Mouse (Mus musculus) ZHBTc4 (cell line): Measurements from ENCODE around the gene Slc39a8.

Experiments
- DNase-seq: peaks from one replicate; pipeline ENCODE4 v3.0.0-alpha.2; 2011; ENCODE audit warnings: low read depth, low spot score

Slc39a8 gene

DNA sequence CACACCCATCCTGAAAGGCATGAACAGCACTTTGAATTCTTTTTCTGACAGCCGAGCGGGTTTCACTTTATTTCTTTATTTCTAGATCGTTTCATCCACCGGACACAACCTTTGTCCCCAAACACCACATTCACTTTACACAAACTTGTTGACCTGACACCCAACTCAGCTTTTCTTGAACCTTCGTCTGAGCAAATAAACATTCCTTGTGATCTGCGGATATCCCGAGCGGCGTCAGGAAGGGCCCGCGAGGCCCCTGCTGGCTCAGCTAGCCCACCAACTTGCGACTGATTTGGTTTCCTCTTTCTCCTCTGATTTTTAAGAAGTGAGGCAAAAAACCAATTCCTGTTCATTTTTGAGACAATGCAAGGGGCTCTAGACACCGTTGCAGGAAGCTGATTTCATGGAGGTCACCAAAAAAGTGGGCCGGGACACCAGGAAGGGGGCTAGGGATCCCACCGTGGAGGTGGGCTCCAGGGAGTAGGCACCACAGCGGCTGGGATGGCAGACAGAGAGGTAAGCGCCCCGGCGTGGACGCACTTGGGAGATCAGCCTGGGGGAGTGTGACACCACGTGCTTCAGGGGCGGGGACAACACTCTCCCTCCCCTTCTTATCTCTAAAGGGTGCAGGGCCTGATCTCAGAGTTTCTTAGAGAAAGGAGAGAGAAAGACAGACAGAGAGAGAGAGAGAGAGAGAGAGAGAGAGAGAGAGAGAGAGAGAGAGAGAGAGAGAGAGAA, at the start of gene Slc39a8:
Gene Slc39a8, plus strand, starts transcription at position 264 of the 738 bp plus-strand sequence.
- DNase-seq = peak; percentile 82

- DNase-seq = no peak
Observed at GRCm38 (mm10) chr3:135785065-135785464, 40.0 kb upstream of the Slc39a8 start.

- DNase-seq = no peak
Observed at GRCm38 (mm10) chr3:135796117-135796516, 29.0 kb upstream of the Slc39a8 start.

DNA sequence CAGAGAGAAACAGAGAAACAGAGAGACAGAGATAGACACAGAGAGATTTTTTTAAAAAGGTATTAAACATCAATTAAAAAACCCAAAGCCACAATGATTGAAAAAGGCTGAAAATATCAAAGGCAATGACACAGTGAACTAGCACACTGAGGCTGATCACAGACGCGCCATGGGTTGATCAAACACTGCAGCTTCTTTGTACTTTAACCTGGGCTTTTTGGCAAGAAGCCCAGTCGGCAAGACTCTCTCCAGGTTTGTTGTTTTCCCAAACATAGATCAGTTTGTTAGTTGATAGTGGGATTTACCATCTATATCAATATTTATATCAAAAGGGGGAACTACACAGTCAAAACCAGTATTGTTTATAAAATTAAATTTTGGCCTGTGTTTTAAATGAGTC, 26.8 kb upstream of the Slc39a8 start:
- no peak for DNase-seq

DNA sequence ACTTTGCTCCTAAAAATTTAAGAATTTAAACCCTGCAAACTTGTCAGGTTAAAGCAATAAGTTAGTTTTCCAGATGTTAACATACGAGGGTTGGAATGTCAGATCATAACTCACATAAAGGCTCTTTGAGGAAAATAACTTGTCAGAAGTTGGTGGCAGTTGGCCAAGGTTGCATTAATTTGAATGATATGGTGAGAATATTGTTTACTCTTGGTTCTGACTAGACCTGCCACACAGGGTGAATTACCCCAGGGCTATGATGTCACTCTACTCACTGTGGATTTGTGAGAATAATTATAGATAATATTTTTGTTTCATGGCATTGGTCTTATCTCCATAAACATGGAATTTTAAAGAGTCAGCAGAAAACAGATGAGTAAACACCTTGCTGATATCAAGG, 26.4 kb upstream of the Slc39a8 start:
- no peak for DNase-seq

DNA sequence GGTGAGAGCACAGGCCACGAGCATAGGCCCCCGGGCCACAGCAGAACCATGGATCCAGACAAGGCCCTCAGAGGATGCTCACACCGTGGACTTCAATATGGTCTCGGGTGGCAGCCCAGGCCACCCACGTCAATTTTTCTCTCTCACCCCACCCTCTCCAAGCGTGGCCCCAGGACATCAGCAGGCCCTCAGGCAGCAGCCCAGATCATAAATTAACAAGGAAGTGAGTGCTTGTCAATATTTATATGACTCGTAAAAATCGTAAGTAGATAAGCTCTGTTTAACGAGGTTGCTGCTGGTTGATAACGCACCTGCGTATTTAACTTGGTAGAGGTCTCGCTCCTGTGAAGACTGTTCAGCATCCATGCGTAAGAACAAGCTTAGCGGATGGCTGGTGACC, 10.4 kb upstream of the Slc39a8 start:
- DNase-seq = no peak

GRCm38 (mm10) chr3:135815973-135816727, 8.9 kb upstream of the Slc39a8 start:
- no peak for DNase-seq

DNA sequence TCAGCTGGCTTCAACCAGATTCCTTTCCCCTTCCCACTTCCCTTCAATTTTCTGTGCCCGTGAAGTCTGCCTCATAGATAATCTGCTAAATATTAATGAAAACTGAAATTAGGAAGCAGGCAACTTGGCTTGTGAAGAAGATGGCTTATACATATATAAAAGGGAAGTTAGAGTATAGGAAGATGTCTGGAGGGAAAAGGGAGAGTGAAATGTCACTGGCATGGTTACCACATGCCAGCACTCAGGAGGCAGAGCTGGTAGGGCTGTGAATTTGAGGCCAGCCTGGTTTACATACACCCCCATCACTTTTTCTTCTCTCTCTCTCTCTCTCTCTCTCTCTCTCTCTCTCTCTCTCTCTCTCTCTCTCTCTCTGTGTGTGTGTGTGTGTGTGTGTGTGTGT, 8.0 kb upstream of the Slc39a8 start:
- DNase-seq = no peak

DNA sequence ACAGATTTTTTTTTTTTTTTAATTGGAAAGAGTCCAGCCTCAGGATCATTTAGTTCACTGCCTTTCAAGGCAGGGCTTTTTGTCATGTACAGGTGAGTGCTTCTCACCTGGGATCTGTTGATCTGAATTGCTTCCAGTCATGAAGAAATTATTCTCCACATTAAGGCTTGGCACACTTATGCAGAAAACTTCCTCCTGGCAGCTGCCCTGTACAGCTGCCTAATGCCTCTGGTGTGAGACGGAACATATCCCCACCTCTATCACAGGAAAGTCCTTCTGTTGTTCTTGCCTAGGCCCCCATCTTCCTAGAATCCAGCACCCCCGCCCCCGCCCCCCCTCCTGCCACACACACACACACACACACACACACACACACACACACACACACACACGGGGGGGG, 643 bp upstream of the Slc39a8 start:
- DNase-seq = no peak

- DNase-seq = peak; percentile 56
Observed at GRCm38 (mm10) chr3:135825754-135826683, 940 bp downstream of the Slc39a8 start.

- no peak for DNase-seq
Observed at GRCm38 (mm10) chr3:135826684-135827249, 1.7 kb downstream of the Slc39a8 start.

DNA sequence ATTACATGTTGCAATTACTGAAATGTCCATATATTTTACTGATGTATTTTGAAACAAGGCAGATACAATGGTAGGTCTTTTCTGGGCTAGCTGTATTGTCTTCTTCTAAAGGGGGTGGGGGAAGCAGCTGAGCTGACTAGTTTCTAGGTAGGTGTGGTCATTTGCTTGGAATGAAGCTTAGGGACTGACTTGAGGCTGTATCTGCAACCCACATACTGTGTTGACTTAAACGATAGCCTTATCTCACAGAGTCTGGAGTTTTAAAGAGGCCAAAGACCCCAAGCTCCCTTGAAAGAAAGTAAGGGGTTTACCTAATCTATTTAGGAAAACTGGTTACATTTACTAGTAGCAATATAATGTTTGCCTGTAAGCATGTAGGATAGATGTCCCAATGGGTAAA, 2.9 kb downstream of the Slc39a8 start:
- no peak for DNase-seq

DNA sequence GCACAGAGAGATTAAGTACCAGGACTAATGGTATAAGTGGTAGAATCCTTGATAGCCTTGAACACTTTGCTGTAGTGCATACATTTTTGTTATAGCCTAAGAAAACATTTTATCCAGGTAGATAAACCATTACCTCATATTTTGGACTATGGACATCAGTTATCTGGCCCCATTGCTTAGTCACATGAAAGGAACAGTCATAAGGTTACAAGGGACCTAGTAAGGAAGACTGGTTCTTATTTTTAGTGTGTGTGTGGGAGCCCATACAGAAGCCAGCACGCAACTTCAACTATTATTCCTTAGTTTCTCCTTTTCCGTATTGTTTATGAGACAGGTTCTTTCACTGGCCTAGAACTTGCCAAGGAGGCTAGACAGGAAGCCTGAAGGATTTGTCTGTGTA, 7.4 kb downstream of the Slc39a8 start:
- no peak for DNase-seq

DNA sequence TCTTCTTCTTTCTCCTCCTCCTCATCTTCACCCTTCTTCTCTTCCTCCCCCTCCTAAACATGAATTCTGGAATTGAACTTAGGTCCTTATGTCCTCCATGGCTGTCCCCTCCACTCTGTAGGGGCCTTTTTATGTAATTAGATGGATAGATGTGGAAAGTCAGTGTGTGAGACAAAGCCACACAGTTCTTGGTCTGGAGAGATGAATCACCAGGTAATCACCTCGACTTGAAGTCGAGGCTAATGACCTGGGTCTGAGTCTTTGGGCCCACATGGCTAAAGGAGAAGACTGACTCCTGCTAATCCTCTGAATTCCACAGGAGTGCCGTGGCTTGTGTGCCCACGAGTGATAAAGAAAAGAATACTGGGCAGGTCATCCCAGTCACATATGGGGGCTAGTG, 7.8 kb downstream of the Slc39a8 start:
- no peak for DNase-seq

GRCm38 (mm10) chr3:135834988-135835387, 9.9 kb downstream of the Slc39a8 start:
- no peak for DNase-seq

DNA sequence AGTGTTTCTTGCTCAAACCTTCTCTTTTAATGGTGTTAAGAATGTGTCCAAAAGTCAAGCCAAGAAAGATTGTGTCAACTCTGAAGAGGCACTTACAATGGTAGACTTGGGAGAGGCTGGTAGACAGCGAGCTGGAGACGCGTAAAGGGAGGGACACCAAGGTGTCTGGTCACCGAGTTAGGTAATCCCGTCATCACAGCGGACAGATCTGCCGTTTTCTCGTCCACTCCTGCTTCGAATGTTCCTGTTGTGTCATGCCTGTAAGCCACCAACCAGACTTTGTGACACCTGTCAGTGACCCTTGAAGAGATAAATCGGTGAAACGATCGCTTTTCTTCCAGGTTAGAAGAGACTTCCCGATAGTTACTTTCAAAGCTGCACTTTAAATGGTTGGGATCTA, 14.5 kb downstream of the Slc39a8 start:
- no peak for DNase-seq

- DNase-seq = no peak
Observed at GRCm38 (mm10) chr3:135840185-135840584, 15.1 kb downstream of the Slc39a8 start.

DNA sequence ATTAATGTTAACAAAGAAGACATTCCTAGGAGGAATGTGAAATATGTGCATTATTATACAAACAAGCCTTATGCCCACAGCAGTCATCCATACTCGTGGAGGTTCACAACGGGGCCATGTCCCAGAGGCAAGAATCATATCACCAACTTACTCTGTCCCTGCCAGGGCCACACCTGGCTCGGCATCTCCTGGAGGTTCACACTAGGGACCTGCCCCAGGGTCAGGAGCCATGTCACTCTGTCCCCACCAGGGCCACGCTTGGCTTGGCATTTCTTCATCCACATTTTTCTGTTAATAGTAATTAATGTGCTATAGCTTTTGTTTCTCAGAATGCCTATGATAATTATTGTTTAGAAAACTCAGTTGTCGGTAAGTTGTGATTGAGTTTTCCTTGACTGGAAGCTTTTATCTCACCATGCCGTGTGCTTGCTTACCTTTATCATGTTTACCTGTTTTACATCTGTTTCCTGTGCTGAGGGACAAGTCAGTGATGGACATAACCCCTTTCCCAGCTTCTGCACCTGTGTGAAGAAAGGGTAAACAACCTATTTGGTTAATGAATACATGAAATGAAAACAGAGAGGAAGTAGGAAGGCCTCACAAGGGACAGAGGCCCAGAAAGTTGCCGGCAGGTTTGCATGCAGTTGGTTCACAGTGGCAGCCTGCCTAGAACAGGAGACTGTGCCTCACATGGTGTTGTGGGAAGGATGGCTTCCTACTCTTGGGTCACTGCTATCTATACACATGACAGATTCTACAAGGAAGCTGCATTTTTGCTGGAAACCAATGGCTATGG, 16.8 kb downstream of the Slc39a8 start:
- DNase-seq = no peak

- DNase-seq = no peak
Observed at GRCm38 (mm10) chr3:135843181-135843580, 18.1 kb downstream of the Slc39a8 start.

- DNase-seq = no peak
Observed at GRCm38 (mm10) chr3:135843707-135844106, 18.6 kb downstream of the Slc39a8 start.

- DNase-seq = no peak
Observed at GRCm38 (mm10) chr3:135844835-135845234, 19.8 kb downstream of the Slc39a8 start.
